Mouse (Mus musculus) spleen, postnatal 14 days (tissue): Measurements from ENCODE around the gene Apip.

Source experiments
- DNase-seq, 2 experiments: peaks; one replicate each; pipeline ENCODE4 v3.0.0; 2021 to 2022; ENCODE audit warnings: low spot score in 2 of 2

The Apip gene

GRCm38 (mm10) chr2:103073219-103073982 is at the start of gene Apip, which contains the start of gene Pdhx:
Apip (plus strand) TSS chr2:103073675.
Pdhx (minus strand) TSS chr2:103073513.
- peak; percentile 100 for DNase-seq

DNA sequence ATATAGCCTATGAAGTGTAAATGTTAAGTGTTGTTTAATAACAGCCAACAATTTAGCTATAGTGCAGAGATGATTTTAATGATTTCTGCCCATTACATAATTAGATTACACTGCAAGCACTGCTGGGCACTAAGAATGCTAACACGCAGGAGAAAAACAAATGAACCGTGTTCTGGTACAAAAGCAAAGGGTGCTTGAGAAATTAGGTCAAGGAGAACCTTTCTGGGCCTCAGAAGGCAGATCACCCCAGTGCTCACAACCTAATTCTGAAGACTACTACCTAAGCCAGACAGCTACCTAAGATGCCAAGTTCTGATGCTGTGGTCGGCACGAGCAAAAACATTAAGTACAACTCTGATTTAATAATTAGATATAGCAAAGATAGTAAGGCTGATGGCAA is 35.6 kb upstream of the Apip start:
- no peak for DNase-seq

DNA sequence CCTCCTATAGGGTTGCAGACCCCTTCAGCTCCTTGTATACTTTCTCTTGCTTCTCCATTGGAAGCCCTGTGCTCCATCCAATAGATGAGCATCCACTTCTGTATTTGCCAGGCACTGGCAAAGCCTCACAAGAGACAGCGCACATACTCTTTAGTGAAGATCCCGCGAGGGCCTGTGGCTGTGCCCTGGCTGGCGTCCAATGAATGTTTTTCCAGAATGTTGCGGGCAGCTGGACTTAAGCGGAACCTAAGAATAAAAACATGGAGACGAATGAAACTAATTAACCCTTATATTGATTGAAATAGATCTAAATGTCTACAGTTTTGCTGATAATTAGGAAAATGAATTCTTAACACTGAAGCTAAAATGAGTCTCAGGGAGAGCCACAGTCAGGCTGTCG is 32.6 kb upstream of the Apip start:
- no peak for DNase-seq

- no peak for DNase-seq
Measured at GRCm38 (mm10) chr2:103045286-103045685, 28.2 kb upstream of the Apip start.

DNA sequence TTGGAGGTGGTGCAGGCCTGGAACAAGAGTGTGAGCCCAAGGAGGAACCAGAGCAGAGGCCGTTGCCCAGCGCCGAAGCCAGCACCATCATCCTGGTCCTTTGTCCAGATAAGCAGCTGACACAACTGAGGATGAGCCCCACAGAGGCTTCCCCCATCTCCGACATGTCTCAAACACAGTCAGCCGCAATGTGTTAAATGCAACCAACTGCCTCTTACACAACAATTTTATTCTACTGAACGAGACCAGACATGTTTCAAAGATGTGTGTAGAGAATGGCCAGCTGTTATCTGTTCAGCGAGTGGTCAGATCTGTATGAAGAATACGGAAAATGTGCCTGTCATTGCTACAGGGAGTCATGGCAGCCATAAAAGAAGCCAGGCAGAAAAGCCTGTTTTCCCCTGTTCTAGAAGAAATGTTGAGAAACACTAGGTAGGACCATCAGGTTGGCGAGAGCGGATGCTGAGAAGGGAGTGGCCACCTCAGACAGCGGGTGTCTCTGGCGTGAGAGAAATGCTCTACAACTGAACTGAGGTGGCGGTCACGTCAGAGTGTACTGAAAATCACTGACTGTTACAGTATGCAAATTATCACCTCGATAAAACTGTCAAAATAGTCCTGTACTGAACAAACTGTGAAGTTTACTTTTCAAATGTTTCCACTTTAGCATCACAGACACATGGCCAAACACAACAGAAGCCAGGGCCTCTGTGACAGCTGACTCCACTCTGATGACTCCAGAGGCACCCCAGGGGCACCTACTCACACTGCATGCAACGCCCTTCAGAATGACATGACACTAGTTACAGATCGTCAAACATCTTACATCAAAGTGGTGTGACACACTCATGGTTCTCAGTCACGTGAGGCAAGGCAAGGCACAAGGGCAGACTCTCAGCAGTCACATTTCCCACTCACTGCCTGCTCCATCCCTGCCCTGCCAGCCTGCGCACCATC is 21.3 kb upstream of the Apip start:
- no peak for DNase-seq

DNA sequence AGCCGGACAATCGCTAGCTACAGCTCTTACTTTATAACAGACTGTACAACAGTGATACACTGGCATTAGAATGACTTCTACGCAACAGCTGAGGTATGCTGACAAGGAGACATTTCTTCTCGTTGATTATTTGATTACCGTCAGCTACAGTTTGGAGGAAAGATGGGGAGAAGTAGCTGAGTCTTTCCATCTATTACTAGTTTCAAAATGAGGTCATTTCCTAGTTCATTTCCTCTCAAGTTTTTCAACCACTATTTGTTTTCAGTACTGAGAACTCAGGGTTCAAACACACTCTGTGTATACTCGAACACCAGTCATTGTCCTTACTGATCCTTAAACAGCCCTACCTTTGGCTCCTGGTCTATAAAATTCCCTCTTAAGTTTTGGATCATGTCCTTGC is 17.7 kb upstream of the Apip start:
- DNase-seq = no peak

DNA sequence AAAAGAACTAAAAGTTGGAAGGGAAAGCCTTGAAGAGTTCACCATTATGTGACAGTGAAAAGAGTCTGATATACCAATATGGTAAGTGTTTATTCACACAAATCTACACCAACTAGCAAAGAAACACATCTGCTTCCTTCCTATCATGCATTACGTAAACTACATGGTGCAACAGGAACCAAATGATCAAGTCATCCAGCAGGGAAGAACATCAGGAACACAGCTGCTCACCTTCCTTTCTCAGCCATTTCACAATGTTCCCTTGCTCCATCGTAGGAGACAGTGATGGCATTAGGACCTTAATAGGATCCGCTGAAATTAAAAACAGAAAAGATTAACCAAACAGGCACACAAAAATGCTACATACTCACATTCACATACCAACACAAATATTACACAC is 15.2 kb upstream of the Apip start:
- no peak for DNase-seq

GRCm38 (mm10) chr2:103062865-103063264 is 10.6 kb upstream of the Apip start:
- peak in 1 of 2 experiments; percentile 22 for DNase-seq

GRCm38 (mm10) chr2:103066683-103067551 is 6.6 kb upstream of the Apip start:
- DNase-seq = no peak

GRCm38 (mm10) chr2:103067552-103068207 is 5.8 kb upstream of the Apip start:
- no peak for DNase-seq

GRCm38 (mm10) chr2:103068602-103069001 is 4.9 kb upstream of the Apip start:
- no peak for DNase-seq

GRCm38 (mm10) chr2:103069752-103070405 is 3.6 kb upstream of the Apip start:
- DNase-seq = no peak

DNA sequence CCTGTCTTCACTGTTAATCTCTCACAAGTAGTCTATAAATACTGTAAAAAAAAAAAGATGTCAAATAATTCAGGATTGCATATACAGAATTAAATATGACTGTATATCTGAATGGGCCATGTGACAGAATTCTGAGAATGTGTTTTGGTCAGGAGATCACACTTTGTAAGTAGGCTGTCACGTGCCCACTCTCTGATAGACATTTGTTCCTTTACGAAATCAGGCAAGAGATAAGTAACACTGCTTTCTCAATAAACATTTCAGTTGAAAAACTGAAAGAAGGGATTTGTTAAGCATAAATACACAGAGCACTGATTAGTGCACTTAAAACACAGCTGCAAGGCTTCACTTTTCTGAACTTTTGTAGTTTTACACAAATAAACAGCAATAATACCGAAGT is 2.9 kb upstream of the Apip start:
- DNase-seq = no peak

DNA sequence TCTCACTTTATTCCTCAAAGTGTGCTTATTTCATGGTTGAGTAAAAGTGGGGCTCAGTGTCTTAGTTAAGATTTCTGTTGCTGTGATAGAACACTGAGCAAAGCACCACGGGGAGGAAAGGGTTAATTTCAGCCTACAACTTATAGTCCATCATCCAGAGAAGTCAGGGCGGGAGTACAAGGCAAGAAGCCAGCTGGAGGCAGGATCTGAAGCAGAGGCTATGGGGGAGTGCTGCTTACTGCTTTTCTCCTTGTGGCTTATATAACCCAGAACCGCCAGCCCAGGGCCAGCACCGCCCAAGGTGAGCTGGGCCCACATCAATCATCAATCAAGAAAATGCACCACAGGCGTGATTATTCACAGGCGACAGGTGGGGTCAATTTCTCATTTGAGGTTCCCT is 7.6 kb downstream of the Apip start:
- no peak for DNase-seq

GRCm38 (mm10) chr2:103081706-103082105 is 8.2 kb downstream of the Apip start:
- DNase-seq = no peak

GRCm38 (mm10) chr2:103082853-103083252 is 9.4 kb downstream of the Apip start:
- no peak for DNase-seq

DNA sequence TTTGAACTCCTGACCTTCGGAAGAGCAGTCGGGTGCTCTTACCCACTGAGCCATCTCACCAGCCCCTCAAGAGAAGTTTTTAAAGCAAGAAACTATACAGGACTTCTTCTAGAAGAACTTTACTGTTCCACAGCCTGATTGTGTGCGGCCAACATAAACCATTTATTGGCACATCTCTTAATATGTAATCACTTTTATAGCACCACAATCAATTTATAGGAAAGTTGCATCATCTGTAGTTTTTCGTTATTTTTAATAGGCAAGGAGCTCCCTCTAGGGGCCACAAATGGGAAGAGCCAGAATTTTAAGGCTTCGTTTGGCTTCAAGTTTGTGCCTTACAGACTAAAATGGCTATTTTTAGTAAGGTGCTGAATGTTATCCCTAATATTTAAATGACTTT is 11.0 kb downstream of the Apip start:
- no peak for DNase-seq

- no peak for DNase-seq
Measured at GRCm38 (mm10) chr2:103085633-103086032, 12.2 kb downstream of the Apip start.

- DNase-seq = no peak
Measured at GRCm38 (mm10) chr2:103086432-103086831, 13.0 kb downstream of the Apip start.

GRCm38 (mm10) chr2:103088099-103088498 is 14.6 kb downstream of the Apip start:
- DNase-seq = no peak

DNA sequence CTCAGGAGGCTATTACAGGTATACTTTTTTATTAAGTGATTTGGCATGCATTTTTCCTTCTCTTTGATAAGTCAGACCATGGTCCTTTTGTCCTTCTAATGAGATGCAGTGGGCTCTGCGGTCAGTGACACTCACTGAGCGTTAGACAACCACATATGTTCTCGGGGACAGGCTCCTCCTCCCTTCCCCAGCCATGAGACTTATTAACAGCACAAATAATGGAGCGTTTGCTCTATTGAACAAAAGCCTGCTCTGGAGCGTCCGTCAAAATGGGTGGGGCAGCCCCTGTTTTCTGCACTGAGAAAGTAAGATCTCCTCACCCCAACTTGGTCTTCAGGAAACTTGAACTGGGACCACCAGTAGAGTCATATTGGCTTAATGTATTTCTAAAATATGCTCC is 16.0 kb downstream of the Apip start:
- DNase-seq = no peak
